Mouse (Mus musculus) megakaryocyte, adult 5-6 weeks (primary cell): ENCODE measurements at regions not wholly inside any gene's neighbourhood (a gene's known extent, or its start where the extent isn't known, plus 50 kb on each side); places are given as distances from the start of the nearest gene placed in this dataset.
A peak's percentile ranks its signal among the peaks of the same experiment; 100 is the strongest.

Source experiments
- ATAC-seq: 2 replicates; pipeline ENCODE4 v1.8.0; 2016; ENCODE audit warnings: mild to moderate bottlenecking, inconsistent platforms; ENCODE audit not compliant: poor library complexity, severe bottlenecking

DNA sequence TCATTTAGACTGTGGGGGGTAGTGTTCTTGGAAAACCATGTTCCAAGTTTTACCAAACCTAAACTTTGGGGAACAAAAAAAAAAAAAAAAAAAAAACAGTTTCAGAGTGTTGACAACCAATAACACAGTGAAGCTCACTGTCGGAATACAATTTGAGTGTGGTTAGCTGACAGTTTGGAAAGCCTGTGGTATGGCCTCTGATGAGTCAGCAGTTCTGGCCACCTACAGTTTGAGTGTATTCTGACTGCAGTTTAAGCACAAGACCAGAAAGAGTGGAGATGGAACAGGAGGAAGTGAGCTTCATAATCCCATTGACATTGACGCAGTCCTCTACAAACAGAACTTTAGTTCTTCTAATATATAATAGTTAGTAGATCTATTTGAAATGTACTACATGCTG is 303.0 kb downstream of the Inhba start:
- peak; percentile 96 for ATAC-seq

DNA sequence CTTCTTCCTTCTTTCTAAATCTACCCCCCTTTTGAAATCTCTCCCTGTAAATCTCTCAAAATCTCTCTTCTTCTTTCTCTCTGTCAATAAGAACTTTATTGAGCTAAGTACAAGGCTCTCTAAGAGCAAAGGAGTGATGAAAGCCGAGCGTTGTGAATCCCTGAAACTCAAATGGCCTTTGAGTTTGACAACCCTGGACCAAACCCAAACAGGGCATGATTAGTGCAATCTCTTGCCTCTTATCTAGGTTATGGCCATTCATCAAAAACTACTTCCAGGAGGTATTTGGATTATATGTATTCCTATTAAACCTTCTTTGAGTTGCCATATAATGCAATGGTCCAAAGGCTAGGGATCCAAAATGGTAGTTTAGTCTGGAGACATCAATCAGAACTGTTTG is 304.0 kb downstream of the Inhba start:
- no peak for ATAC-seq

GRCm38 (mm10) chr13:16316581-16316980 is 304.9 kb downstream of the Inhba start:
- ATAC-seq: no peak

DNA sequence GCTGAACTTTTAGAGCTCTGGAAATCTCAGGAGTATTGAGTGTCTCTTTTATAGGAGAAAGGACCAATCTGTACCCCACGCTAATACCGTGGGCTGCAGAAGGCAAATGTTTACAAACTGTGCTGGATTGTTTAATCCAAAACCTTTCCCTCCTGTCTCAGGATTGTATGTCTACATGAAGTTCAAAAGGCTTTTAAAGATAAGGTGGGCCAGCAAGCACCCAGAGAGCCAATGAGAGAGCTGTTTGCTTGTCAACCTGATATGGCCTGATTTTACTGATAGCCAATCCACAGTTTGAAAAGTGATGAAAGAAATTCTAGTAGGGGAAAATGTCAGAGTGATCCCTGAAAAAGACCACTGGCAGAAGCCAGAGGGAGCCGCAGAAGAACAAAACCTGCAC is 305.8 kb downstream of the Inhba start:
- ATAC-seq: no peak

DNA sequence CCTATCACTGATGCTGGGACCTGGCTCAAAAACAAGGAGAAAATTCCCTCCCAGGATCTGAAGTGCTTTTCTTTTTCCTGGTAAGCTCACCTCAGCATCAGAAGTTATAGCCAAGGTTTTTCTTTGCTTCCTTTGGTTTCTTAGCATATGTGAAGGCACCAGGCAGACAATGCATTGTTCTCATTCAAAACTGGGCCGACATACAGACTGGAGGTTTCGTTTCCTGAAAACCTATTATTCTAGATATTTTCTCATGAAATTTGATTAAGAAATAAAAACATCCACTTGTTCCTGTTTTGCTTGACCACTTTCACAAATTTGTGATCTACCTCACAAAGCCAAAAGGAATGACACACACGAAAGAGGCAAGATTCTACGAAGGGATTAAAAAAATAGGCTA is 308.7 kb downstream of the Inhba start:
- peak; percentile 77 for ATAC-seq

DNA sequence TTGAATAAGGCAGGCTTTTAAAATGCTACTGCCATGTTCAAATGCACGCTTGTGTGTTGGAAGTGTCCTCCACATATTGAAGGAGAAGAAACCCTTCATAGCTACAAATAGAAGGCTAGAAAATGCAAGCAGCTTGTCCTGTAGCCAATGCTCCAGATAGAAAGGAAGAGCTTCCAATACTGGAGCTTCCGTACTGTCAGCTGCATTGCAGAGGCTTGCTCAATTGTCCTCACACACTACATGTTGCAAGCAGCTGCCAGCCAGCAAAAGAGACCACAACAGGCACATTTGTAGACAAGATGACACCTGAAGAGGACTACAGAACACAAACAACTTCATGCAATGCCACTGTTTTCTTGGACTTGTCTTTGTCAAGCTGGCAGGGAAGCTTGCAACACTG is 314.0 kb downstream of the Inhba start:
- peak; percentile 82 for ATAC-seq

GRCm38 (mm10) chr13:16341727-16342126 is 330.1 kb downstream of the Inhba start:
- no peak for ATAC-seq

- ATAC-seq: no peak
Observed at GRCm38 (mm10) chr13:16342171-16342570, 330.5 kb downstream of the Inhba start.

- no peak for ATAC-seq
Observed at GRCm38 (mm10) chr13:16343280-16343945, 331.8 kb downstream of the Inhba start.

DNA sequence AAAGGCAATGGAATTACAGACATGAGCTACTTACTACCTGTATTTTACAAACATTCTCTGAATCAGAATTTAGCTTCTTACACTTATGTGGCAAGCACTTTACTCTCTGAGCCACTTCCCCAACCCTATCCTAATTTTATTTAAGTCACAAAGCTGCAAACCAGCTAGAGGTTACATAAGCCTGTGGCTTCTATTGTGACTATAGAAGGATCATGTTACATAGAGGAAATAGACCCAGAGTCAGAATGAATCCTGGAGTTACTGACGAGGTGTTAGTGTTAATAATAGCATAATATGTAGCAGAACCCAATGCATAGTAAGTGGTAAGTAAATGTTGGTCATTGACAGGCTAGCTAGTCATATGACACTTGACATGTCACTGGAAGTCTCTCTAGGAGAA is 337.7 kb downstream of the Inhba start:
- peak; percentile 78 for ATAC-seq

DNA sequence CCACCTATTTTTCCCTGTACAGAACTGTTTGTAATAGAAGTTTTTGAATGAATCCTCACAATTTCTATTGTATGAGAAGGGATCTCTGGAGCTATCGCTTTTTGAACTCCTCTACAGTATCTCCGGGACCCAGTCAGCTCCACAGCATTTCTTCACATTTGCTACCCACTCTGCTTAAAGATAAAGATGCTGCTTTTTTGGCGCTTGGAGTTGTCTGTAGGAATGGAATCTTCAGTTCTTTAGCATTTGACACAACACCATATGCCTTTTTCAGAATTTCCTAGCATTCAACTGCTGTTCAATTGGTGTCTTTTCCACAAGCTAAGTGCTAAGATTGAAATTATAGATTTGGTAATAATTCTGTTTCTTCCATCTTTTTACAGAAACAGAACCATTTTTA is 338.4 kb downstream of the Inhba start:
- no peak for ATAC-seq

- ATAC-seq: no peak
Observed at GRCm38 (mm10) chr13:16355316-16355715, 343.7 kb downstream of the Inhba start.

DNA sequence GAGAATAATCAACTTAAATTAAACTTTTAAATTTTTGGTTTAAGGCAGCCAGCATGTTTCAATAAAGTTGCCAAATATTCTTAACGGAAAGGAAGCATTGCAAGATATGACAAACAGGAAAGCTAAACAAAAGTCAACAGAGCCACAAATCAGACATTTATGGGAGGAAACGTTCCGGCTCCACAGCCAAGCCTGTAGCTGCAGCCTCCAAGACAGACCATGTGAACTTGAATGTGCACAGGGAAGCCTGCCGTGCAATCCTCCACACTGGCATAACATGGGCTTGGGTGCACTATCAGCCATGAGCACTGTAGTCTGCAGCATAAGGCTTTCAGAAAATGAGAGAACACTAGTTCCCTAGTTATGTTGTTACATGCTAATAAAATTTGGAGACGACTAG is 367.8 kb downstream of the Inhba start:
- no peak for ATAC-seq

DNA sequence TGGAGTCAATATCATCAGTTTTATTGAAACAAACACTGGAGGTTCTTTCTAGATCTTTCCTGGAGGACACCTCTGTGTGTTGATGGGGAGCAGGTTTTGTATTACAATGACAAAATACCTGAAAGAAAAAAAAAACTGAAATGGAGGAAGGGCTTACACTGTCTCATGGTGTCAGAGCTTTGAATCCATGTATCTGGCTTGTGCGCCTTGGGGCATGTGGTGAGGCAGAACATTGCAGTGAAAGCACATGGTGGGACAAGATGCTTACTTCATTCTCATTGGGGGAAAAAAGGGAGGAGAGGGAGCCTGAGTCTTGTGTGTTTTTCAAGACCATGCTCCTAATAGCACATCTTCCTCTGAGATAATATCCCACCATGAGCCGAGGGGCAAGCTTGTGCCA is 368.3 kb downstream of the Inhba start:
- ATAC-seq: no peak

GRCm38 (mm10) chr13:16382936-16383511 is 371.4 kb downstream of the Inhba start:
- no peak for ATAC-seq

DNA sequence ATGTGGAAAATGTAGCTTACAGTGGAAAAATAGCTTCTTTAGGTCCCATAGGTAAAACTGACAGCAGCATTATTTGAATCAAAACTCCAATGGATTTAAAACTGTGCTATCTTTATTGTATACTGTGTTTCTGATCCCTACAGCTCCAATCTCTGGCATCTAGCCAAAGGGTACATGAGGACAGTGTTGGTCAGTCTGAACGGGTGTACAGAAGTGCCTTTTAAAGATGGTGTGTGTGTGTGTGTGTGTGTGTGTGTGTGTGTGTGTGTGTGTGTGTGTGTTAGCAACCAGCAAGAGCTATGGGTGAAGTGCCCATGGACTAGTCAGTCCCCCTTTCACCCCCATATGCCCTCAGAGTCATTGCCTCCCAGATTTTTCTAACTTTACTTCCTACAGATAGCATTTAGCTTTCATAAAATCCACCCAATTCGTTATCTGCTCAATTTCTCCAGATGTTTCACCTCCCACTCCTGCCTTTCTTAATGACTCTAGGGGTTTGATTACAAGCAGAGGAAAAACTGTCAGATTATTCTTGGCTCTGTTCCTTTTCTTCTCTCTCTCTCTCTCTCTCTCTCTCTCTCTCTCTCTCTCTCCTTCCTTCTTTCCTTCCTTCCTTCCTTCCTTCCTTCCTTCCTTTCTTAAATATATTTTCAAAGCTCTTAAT is 404.8 kb downstream of the Inhba start:
- ATAC-seq: no peak

DNA sequence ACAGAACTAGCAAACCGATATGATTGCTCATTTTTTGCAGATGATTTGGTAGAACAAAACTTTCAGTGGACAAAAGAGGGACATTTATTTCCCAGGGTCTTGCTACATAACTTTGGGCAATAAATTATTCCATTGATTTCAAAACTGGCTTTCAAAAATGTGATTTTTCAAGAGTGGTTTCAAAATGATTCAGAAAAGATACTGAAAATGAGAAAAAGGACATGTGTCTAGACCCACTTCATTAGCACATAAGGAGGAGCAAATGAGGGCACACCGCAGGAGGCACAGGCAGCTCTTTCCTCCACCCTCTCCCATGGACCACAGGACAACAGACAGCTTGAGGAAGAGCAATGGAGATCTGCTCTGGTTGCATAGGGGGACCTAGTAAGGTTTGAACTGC is 412.5 kb downstream of the Inhba start:
- ATAC-seq: no peak

GRCm38 (mm10) chr13:16435436-16435835 is 423.8 kb downstream of the Inhba start:
- no peak for ATAC-seq

- no peak for ATAC-seq
Observed at GRCm38 (mm10) chr13:16453234-16453633, 441.6 kb downstream of the Inhba start.

DNA sequence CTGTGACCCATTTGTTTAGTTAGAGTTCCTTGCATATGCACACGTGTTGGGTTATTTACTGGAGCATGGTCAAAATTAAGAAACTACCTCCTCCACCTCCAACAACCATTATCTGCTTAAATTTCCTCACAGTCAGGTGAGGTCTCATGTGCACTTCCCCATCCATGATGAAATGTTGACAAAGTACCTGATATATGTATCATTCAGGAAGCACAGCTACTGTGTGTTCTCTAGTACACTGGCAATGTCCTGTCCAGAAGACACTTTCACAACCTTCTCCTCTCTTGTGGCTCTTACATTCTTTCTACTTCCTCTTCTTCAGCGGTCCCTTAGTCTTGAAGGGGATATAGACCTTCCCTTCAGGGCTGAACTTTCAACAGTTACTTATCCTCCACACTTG is 448.1 kb downstream of the Inhba start:
- ATAC-seq: peak; percentile 96

DNA sequence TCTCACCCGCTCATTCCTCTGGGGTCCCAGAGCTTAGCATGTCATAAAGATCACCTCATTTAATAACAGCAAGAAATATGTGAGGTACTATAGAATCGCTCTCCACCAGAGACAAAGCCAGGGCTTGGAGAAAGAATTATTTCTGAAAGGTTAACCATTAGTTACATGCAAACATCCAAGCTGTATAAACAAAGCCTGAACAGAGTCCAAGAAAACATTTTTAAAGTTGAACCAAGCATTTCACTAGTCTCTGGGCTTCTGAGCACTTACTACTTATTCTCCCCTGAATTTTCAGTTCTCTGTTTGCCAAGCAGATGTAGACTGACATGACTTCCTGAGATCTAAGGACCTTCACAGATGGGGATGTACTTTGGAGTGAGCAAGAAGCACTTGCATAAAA is 450.0 kb downstream of the Inhba start:
- no peak for ATAC-seq

DNA sequence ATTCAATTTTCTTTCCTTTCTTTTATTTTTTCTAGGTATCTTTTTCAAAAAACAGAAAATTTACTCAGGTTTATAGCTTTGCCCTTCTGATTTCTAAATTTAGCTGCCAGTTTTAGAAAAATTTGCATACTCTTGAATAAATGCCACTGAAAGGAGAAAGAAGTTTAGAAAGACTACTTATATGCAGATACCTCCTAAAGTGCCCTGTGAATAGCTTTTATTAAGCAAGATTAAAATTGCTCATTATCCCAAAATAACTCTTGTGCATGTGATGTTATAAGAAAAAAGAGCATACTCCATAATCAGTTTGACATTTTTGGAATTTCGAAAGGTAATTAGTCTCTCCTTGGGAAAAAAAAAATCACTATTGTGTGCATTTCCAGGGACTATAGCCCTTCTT is 453.2 kb downstream of the Inhba start:
- ATAC-seq: no peak

DNA sequence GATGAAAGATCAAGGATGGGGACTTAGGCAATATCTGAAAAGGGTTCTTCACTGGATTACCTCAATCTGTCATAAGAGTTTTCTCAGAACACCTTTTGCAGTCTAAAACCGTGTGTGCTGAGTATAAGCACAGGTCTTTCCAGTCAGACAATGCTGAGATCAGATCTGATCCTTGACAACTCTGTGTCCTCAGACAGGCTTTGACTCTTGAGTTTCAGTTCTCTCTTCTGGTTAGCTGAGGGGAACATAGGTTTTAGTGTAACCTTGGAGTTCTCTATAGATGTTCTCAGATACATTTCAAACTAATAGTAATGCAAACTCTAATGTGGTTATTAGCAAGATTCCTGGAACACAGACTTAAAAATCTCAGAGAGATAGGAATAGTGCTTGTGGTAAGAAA is 453.7 kb downstream of the Inhba start:
- peak; percentile 92 for ATAC-seq
